Mouse (Mus musculus) CH12.LX (cell line): ENCODE results near the gene Ehd3.

ENCODE experiments used
- CTCF ChIP-seq, 2 experiments: IDR thresholded peaks in 1 of 2; conservative IDR thresholded peaks in 1 of 2; 2 replicates each; pipeline ENCODE4 v1.5.1; 2011 to 2012; ENCODE audit warnings: low read depth in 2 of 2, low read length in 2 of 2, improper control_type of control experiment in 1 of 2, inconsistent platforms in 1 of 2, mild to moderate bottlenecking in 1 of 2, moderate library complexity in 1 of 2
- EP300 ChIP-seq: IDR thresholded peaks from 2 replicates; pipeline ENCODE4 v1.6.1; 2011; ENCODE audit warnings: low read length, improper control_type of control experiment
- GABPA ChIP-seq: IDR thresholded peaks from 2 replicates; pipeline ENCODE4 v1.6.1; 2012; ENCODE audit warnings: low read depth, low read length, improper control_type of control experiment, inconsistent platforms; ENCODE audit not compliant: insufficient replicate concordance
- JUND ChIP-seq: conservative IDR thresholded peaks from 2 replicates; pipeline ENCODE4 v1.6.1; 2011; ENCODE audit warnings: low read depth, low read length, improper control_type of control experiment
- POLR2A ChIP-seq: IDR thresholded peaks from 2 replicates; pipeline ENCODE4 v1.6.1; 2011; ENCODE audit warnings: low read depth, mild to moderate bottlenecking, improper control_type of control experiment, low read length
- POLR2AphosphoS2 ChIP-seq: IDR thresholded peaks from 2 replicates; pipeline ENCODE4 v1.6.1; 2011; ENCODE audit warnings: low read depth, low read length, improper control_type of control experiment
- TCF12 ChIP-seq: IDR thresholded peaks from 2 replicates; pipeline ENCODE4 v1.6.1; 2014; ENCODE audit warnings: low read depth, mild to moderate bottlenecking, inconsistent platforms, low read length, improper control_type of control experiment
- USF1 ChIP-seq: IDR thresholded peaks from 2 replicates; pipeline ENCODE4 v1.6.1; 2014; ENCODE audit warnings: low read depth, mild to moderate bottlenecking, inconsistent platforms, low read length, improper control_type of control experiment
- ZC3H11A ChIP-seq: IDR thresholded peaks from 2 replicates; pipeline ENCODE4 v1.6.1; 2012; ENCODE audit warnings: low read depth, mild to moderate bottlenecking, inconsistent platforms, low read length, improper control_type of control experiment

GRCm38 (mm10) chr17:73813031-73813660 is 9.2 kb downstream of the Ehd3 start:
- no peak for TF ChIP-seq CTCF (conservative IDR thresholded peaks at IDR 0.05 in 1 of 2, IDR thresholded peaks at IDR 0.05 in 1 of 2; ENCODE audit: low read depth in 2 of 2, low read length in 2 of 2)
- TF ChIP-seq GABPA, result no peak
- no peak for TF ChIP-seq TCF12
- no peak for TF ChIP-seq USF1
- no peak for TF ChIP-seq EP300
- TF ChIP-seq ZC3H11A, result no peak
- no peak for TF ChIP-seq POLR2AphosphoS2
- TF ChIP-seq POLR2A, result no peak
- TF ChIP-seq JUND, result no peak
